Mouse (Mus musculus) testis, postnatal 10 days (tissue): ENCODE results near the gene Foxo4.

ENCODE experiments used
- DNase-seq: peaks from one replicate; pipeline ENCODE4 v3.0.0; 2021; ENCODE audit warnings: low spot score

Gene Foxo4

DNA sequence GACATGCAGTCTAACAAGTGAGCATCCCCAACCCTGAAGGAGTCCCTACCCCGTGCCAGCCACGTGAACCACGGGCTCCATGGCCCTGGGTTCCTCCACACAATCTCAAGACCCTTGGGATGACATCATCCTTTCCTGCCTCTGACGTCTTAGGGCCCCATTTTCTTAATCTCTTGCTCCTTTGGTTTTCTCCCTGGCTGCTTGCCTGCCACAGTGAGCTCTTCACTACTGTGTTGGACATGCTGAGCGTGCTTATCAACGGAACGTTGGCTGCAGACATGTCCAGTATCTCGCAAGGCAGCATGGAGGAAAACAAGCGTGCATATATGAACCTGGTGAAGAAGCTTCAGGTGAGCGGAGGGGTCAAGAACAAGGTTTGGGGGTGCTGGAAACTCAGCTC lies 35.8 kb downstream of the Foxo4 start:
- no peak for DNase-seq

DNA sequence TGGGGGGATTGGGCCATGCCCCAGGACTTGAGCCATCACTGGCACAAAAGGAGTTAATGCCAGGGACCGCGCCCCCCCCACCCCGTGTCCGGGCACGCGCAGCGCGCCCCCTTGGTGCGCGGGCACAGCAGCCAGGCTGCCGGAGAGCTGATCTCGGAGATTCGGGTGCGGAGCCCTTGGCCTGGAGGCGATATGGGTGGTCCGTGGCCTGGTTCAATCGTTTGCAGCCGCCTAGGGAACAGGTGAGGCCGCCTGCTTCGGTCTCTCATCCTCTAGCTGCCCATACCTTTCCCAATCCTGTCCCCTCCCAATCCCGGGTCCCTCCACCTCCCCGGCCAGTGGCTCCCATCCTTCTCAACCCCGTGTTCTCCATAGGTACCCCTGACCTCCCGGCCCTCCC lies 44.7 kb downstream of the Foxo4 start, which contains the start of gene Nlgn3:
TSS of gene Nlgn3 (plus strand) at position 114 of the 400 bp plus-strand sequence.
- peak; percentile 51 for DNase-seq

DNA sequence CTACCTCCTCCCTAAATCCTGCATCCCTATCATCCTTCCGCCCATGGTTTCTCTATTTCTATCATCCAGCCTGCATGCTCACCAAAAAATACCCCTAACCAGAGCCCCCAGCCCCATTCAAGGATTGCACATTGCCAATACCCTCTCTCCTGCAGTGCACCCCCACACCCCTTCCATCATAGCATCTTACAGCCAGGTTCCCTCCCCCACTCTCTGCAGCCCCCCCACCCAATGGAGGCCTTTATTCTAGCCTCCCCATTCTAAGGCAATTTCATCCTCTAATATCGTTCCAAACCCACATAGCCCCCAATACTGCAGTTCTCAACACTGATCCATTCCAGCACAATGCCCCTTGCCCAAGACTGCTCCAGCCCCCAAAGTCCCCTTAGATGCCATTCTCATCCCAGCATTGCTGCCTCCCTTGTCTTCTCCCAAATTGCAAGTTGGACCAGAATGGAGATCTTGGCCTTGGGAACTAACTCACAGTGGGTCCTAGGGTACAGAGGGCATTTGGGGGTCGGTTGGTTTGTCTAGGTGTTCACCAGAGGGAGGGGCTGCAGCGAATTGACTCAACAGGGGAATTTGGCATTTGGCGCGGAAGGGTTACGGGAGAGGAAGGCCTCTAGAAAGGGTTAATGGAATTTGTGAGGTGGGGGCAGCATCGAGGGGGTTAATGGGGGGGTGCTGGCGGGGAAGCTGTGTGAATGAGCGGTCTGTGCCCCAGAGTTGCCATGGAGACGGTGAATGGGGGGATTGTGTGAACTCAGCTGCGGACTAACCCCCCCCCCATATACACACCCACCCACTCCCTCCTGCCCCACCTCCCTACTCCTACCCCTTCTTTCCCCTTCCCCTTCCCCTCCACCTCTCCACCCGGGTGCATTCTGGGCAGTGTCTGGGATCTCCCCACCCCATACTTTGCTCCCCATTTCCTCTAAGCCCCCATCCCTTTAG lies 45.4 kb downstream of the Foxo4 start:
- no peak for DNase-seq

DNA sequence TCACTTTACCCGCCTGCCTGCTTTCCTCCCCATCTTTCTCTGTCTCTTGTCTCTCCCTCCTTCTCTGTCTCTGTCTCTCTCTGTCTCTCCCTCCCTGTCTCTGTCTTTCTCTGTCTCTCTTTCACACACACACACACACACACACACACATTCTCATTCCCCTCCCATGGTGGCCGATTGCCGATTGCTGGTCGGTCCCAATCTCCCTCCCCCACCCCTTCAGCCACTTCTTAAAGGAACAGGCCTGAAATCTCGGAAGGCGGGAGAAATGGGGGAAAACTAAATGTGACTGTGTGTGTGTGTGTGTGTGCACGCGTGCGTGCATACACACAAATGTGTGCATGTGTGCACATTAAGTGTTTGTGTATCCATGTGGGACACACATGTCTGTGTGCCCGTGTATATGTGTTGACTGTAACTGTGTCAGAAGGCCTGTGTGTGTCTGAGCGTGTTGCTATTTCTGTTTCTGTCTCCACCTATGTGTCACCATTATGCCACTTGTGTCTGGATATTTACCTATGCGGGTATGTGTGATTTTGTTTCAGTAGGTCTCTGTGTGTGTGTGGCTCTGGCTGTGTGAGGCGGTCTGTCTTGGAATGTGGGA lies 46.2 kb downstream of the Foxo4 start:
- DNase-seq: no peak

DNA sequence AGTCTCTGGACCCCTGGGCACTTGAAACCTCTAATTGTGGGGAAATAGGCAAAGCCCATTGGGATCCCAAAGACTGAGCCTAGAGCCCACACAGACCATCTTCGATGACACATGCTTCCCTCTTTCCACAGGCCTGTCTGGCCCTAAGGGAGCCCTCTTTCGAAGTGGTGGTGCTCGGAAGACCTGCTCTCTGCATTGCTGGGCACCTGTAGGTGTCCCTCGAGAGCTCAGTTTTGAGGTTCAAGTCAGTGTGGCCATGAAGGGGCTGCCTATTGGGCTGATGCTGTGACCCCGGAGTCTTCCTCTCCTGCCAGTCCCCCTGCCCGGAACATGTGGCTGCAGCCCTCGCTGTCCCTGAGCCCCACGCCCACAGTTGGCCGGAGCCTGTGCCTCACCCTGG lies 47.3 kb downstream of the Foxo4 start:
- DNase-seq: no peak

DNA sequence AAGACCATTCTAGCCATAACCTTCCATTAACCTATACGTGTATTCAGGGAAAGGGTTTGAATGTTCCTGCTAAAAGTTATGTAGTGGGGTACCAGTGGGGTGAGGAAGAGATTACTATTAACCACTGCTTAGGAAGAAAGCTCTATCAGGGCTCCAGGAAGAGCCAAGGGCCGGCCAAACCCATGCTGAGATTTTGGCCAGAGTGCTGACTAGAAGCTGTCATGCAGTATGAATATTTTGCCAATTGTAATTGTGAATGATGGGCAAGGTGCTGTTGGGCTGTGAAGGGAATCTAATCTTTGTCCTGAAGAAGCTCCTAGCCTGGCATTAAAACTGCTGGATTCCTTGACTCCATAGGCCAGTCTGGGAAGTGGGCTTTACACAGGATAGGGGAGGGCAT lies 50.3 kb downstream of the Foxo4 start:
- DNase-seq: no peak

DNA sequence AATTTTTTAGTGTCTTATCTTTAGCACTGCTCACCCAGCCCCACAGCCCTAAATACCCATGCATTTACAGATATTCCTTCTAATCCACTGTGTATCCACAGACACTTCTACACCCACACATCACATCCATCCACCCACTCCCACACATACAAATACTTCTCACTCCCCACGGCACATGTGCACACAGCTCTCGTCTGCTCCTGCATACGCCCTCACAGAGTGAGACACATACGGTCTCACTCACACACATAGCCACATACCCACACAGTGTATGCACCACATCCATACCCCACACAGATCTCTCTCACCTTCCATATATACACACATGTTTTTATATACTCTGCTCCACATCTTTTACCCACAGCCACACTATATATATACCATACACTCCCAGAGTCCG lies 55.0 kb downstream of the Foxo4 start:
- no peak for DNase-seq
